Mouse (Mus musculus): Measurements from ENCODE around the gene Kcnmb4. TPM values are rescaled to one million over a fixed set of nuclear protein-coding genes. Genes with fewer than 3 reads are reported as not detected.

The Kcnmb4 gene
- total and polyA plus RNA-seq, 3 experiments, result 0.44 TPM; not detected in 2

DNA sequence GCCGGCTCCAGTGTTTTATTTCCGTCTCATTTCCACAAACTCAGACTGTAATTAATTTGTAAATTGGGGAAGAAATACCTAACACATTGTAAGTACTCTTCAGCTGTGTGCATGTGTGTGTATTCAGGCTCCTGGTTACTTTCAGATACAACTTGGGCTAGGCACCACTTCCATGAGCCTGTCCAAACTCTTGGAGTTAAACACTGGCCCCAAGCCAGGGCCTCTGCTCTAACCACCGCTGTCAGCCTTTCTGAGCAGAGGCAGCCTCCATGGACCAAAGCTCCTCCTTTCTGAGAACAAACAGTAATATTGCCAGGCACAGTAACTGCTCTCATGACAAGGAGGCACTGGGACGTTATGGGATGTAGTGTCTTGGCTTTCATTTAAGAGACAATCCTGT is 96.8 kb downstream of the Kcnmb4 start:
- TF ChIP-seq POLR2AphosphoS5 (IDR thresholded peaks at IDR 0.05; ENCODE audit: insufficient replicate concordance, low read depth, low read length) (no peak), CTCF (IDR thresholded peaks at IDR 0.05; ENCODE audit: low read depth, low read length) (no peak), GATA1 (IDR thresholded peaks at IDR 0.05; ENCODE audit: borderline replicate concordance, low read length) (no peak), GATA2 (IDR thresholded peaks at IDR 0.05; ENCODE audit: borderline replicate concordance, low read depth, low read length) (no peak), TAL1 (conservative IDR thresholded peaks at IDR 0.05; ENCODE audit: low read depth, low read length) (no peak)
- no peak for DNase-seq (ENCODE audit: low spot score)
- Histone ChIP-seq H3K9me3 (replicated peaks) (peaks cover 45% of the 10 kb centered on the region), H3K4me1 (ENCODE audit: insufficient read depth, low read depth, low read length) (no peaks in the 10 kb centered on the region), H3K27me3 (ENCODE audit: insufficient read depth, low read length) (no peaks in the 10 kb centered on the region), H3K4me3 (ENCODE audit: low read depth, low read length) (no peak overlapping the region), H3K36me3 (replicated peaks) (no peaks in the 10 kb centered on the region)
- ATAC-seq (ENCODE audit: extremely low read depth, insufficient number of reproducible peaks, low FRiP score, poor library complexity, severe bottlenecking), result no peak

DNA sequence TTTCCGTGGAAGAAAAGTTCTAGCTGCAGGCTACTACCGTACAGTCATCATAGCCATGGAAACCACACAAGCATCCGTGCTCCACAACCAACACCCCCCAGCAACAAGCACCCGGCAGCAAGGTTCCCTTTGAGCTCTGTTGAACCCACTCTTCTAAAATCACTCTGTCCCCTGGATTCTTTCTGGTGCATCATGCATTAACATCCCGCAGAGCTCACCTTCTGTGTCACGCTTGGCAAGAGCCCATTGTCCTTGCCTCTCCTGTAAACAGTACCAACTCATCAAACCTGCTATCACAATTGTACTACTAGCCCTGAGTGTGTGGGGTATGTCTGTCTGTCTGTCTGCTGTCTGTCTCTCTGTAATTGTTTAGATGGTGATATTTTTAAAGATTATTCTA is 99.6 kb downstream of the Kcnmb4 start:
- Histone ChIP-seq H3K9me3 (replicated peaks) (peaks cover 37% of the 10 kb centered on the region), H3K4me3 (ENCODE audit: low read depth, low read length) (no peak overlapping the region), H3K27me3 (ENCODE audit: insufficient read depth, low read length) (no peaks in the 10 kb centered on the region), H3K36me3 (replicated peaks) (no peaks in the 10 kb centered on the region), H3K4me1 (ENCODE audit: insufficient read depth, low read depth, low read length) (no peaks in the 10 kb centered on the region)
- no peak for TF ChIP-seq CTCF (IDR thresholded peaks at IDR 0.05; ENCODE audit: low read depth, low read length)
- no peak for TF ChIP-seq POLR2AphosphoS5 (IDR thresholded peaks at IDR 0.05; ENCODE audit: insufficient replicate concordance, low read depth, low read length)
- TF ChIP-seq GATA2 (IDR thresholded peaks at IDR 0.05; ENCODE audit: borderline replicate concordance, low read depth, low read length), result no peak
- TF ChIP-seq GATA1 (IDR thresholded peaks at IDR 0.05; ENCODE audit: borderline replicate concordance, low read length), result no peak
- no peak for TF ChIP-seq TAL1 (conservative IDR thresholded peaks at IDR 0.05; ENCODE audit: low read depth, low read length)
- ATAC-seq (ENCODE audit: extremely low read depth, insufficient number of reproducible peaks, low FRiP score, poor library complexity, severe bottlenecking), result no peak
- no peak for DNase-seq (ENCODE audit: low spot score)

DNA sequence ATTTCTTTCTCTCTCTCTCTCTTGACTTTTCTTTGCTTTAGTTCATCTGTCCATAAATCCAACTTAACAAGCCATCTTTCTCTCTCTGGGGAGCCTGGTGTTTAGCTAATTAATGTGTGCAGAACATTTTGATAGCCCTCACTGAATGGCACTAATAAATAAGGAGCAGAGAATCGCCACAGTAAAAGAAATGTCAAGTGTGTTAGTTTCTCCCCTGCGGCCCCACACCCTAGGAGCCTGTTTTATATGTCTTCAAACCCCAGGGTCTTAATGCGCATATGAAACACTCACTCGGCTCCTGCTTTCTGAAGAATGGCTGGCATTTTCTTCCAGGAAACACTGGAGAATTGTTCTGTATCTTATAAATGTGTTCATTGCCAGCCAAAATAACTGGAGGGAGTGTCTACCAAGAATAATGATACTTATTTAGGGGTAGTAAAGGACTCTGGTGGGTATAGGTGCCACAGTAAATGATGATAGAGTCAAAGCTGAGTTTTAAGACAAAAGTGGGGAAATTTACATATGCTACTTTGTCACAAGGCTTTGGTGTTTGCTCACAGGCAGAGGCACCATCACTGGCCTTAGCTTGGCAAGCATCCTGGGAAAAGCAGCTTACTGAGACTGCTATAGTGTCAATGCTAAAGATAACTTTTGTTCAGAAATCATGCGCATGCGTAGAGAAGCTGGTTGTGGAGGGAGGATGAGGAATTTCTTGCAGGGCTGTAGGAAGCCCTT is 102.5 kb downstream of the Kcnmb4 start:
- DNase-seq (ENCODE audit: low spot score) (no peak), ATAC-seq (ENCODE audit: extremely low read depth, insufficient number of reproducible peaks, low FRiP score, poor library complexity, severe bottlenecking) (no peak)
- no peaks in the 10 kb centered on the region for H3K36me3 ChIP-seq (replicated peaks)
- no peaks in the 10 kb centered on the region for H3K4me1 ChIP-seq (ENCODE audit: insufficient read depth, low read depth, low read length)
- TF ChIP-seq GATA2 (IDR thresholded peaks at IDR 0.05; ENCODE audit: borderline replicate concordance, low read depth, low read length) (no peak), POLR2AphosphoS5 (IDR thresholded peaks at IDR 0.05; ENCODE audit: insufficient replicate concordance, low read depth, low read length) (no peak), GATA1 (IDR thresholded peaks at IDR 0.05; ENCODE audit: borderline replicate concordance, low read length) (no peak), CTCF (IDR thresholded peaks at IDR 0.05; ENCODE audit: low read depth, low read length) (no peak), TAL1 (conservative IDR thresholded peaks at IDR 0.05; ENCODE audit: low read depth, low read length) (no peak)
- H3K4me3 ChIP-seq (ENCODE audit: low read depth, low read length), result no peak overlapping the region
- H3K27me3 ChIP-seq (ENCODE audit: insufficient read depth, low read length), result no peaks in the 10 kb centered on the region
- H3K9me3 ChIP-seq (replicated peaks), result peaks cover 41% of the 10 kb centered on the region

Other genes starting within 250 kb of the Kcnmb4 start
- not detected in 2 replicates for gene Ptprb, start 198.4 kb downstream of the Kcnmb4 start, total RNA-seq (2014; fragmentation: Nextera tagmentation)
- 0.06 and 0.44 TPM in 2 replicates for gene Ptprb, start 198.4 kb downstream of the Kcnmb4 start, total RNA-seq (2017)
- not detected in 2 replicates for gene Ptprb, start 198.4 kb downstream of the Kcnmb4 start, polyA plus RNA-seq (2012)
- gene Cnot2, start 107.6 kb upstream of the Kcnmb4 start, total RNA-seq (2014; fragmentation: Nextera tagmentation), result 156 and 178 TPM in 2 replicates
- gene Cnot2, start 107.6 kb upstream of the Kcnmb4 start, total RNA-seq (2017), result 124 and 136 TPM in 2 replicates
- gene Cnot2, start 107.6 kb upstream of the Kcnmb4 start, polyA plus RNA-seq (2012), result 5.7 and 6.7 TPM in 2 replicates

All from G1E (cell line).